Mouse (Mus musculus): ENCODE measurements at regions not wholly inside any gene's neighbourhood (a gene's known extent, or its start where the extent isn't known, plus 50 kb on each side); places are given as distances from the start of the nearest gene placed in this dataset.

- DNase-seq (ENCODE audit: low spot score), result no peak
- no peak overlapping the region for H3K27ac ChIP-seq (ENCODE audit: low read depth, low read length)
- no peaks in the 10 kb centered on the region for H3K9me3 ChIP-seq (ENCODE audit: control insufficient read depth, low read length)
- no peaks in the 10 kb centered on the region for H3K4me1 ChIP-seq (replicated peaks; ENCODE audit: control insufficient read depth, insufficient read depth, low read length)
- no peaks in the 10 kb centered on the region for H3K36me3 ChIP-seq (ENCODE audit: control insufficient read depth, insufficient read depth, low read length)
- no peak overlapping the region for H3K4me3 ChIP-seq (ENCODE audit: low read depth, low read length)
- H3K9ac ChIP-seq (ENCODE audit: low read depth, low read length), result no peak overlapping the region
- no peak for ATAC-seq (ENCODE audit: low FRiP score)
- H3K4me2 ChIP-seq (replicated peaks; ENCODE audit: low read depth, low read length), result no peak overlapping the region
- 62% methylated on average over 19 of the region's 19 CpGs for WGBS
- H3K27me3 ChIP-seq (ENCODE audit: control insufficient read depth, insufficient read depth, low read length), result no peaks in the 10 kb centered on the region
These were observed 227.9 kb downstream of the Emx2 start for GRCm38 (mm10) chr19:59685826-59686717.

GRCm38 (mm10) chr19:59687206-59687605 is 229.0 kb downstream of the Emx2 start:
- H3K9me3 ChIP-seq (ENCODE audit: control insufficient read depth, low read length), result no peaks in the 10 kb centered on the region
- ATAC-seq (ENCODE audit: low FRiP score), result no peak
- H3K27ac ChIP-seq (ENCODE audit: low read depth, low read length), result no peak overlapping the region
- H3K4me2 ChIP-seq (replicated peaks; ENCODE audit: low read depth, low read length), result no peak overlapping the region
- H3K27me3 ChIP-seq (ENCODE audit: control insufficient read depth, insufficient read depth, low read length), result no peaks in the 10 kb centered on the region
- H3K4me3 ChIP-seq (ENCODE audit: low read depth, low read length), result no peak overlapping the region
- H3K36me3 ChIP-seq (ENCODE audit: control insufficient read depth, insufficient read depth, low read length), result no peaks in the 10 kb centered on the region
- WGBS, result 95% methylated on average over 7 of the region's 7 CpGs
- no peak for DNase-seq (ENCODE audit: low spot score)
- no peak overlapping the region for H3K9ac ChIP-seq (ENCODE audit: low read depth, low read length)
- H3K4me1 ChIP-seq (replicated peaks; ENCODE audit: control insufficient read depth, insufficient read depth, low read length), result no peaks in the 10 kb centered on the region

GRCm38 (mm10) chr19:59687681-59688080 is 229.5 kb downstream of the Emx2 start:
- Histone ChIP-seq H3K9ac (ENCODE audit: low read depth, low read length) (no peak overlapping the region), H3K9me3 (ENCODE audit: control insufficient read depth, low read length) (no peaks in the 10 kb centered on the region), H3K4me3 (ENCODE audit: low read depth, low read length) (no peak overlapping the region), H3K27ac (ENCODE audit: low read depth, low read length) (no peak overlapping the region), H3K4me2 (replicated peaks; ENCODE audit: low read depth, low read length) (no peak overlapping the region), H3K36me3 (ENCODE audit: control insufficient read depth, insufficient read depth, low read length) (no peaks in the 10 kb centered on the region), H3K27me3 (ENCODE audit: control insufficient read depth, insufficient read depth, low read length) (no peaks in the 10 kb centered on the region), H3K4me1 (replicated peaks; ENCODE audit: control insufficient read depth, insufficient read depth, low read length) (no peaks in the 10 kb centered on the region)
- ATAC-seq (ENCODE audit: low FRiP score), result no peak
- 91% methylated on average over 1 of the region's 1 CpGs for WGBS
- DNase-seq (ENCODE audit: low spot score), result no peak

- ATAC-seq (ENCODE audit: low FRiP score) (no peak), DNase-seq (ENCODE audit: low spot score) (no peak)
- WGBS, result 80% methylated on average over 15 of the region's 15 CpGs
- Histone ChIP-seq H3K9me3 (ENCODE audit: control insufficient read depth, low read length) (no peaks in the 10 kb centered on the region), H3K27me3 (ENCODE audit: control insufficient read depth, insufficient read depth, low read length) (no peaks in the 10 kb centered on the region), H3K4me2 (replicated peaks; ENCODE audit: low read depth, low read length) (no peak overlapping the region), H3K36me3 (ENCODE audit: control insufficient read depth, insufficient read depth, low read length) (no peaks in the 10 kb centered on the region), H3K4me3 (ENCODE audit: low read depth, low read length) (no peak overlapping the region), H3K9ac (ENCODE audit: low read depth, low read length) (no peak overlapping the region), H3K27ac (ENCODE audit: low read depth, low read length) (no peak overlapping the region), H3K4me1 (replicated peaks; ENCODE audit: control insufficient read depth, insufficient read depth, low read length) (no peaks in the 10 kb centered on the region)
These were observed 233.4 kb downstream of the Emx2 start for GRCm38 (mm10) chr19:59691541-59692096.

GRCm38 (mm10) chr19:59697628-59698027 is 239.5 kb downstream of the Emx2 start:
- whole genome bisulfite sequencing, result 58% methylated on average over 5 of the region's 5 CpGs
- H3K4me2 ChIP-seq (replicated peaks; ENCODE audit: low read depth, low read length), result no peak overlapping the region
- ATAC-seq (ENCODE audit: low FRiP score) (no peak), DNase-seq (ENCODE audit: low spot score) (no peak)
- H3K27me3 ChIP-seq (ENCODE audit: control insufficient read depth, insufficient read depth, low read length), result no peaks in the 10 kb centered on the region
- H3K4me1 ChIP-seq (replicated peaks; ENCODE audit: control insufficient read depth, insufficient read depth, low read length), result no peaks in the 10 kb centered on the region
- no peak overlapping the region for H3K4me3 ChIP-seq (ENCODE audit: low read depth, low read length)
- H3K27ac ChIP-seq (ENCODE audit: low read depth, low read length), result no peak overlapping the region
- H3K9ac ChIP-seq (ENCODE audit: low read depth, low read length), result no peak overlapping the region
- H3K36me3 ChIP-seq (ENCODE audit: control insufficient read depth, insufficient read depth, low read length), result no peaks in the 10 kb centered on the region
- no peaks in the 10 kb centered on the region for H3K9me3 ChIP-seq (ENCODE audit: control insufficient read depth, low read length)

- H3K27ac ChIP-seq (ENCODE audit: low read depth, low read length), result no peak overlapping the region
- H3K4me3 ChIP-seq (ENCODE audit: low read depth, low read length), result no peak overlapping the region
- H3K27me3 ChIP-seq (ENCODE audit: control insufficient read depth, insufficient read depth, low read length), result no peaks in the 10 kb centered on the region
- no peaks in the 10 kb centered on the region for H3K4me1 ChIP-seq (replicated peaks; ENCODE audit: control insufficient read depth, insufficient read depth, low read length)
- H3K9ac ChIP-seq (ENCODE audit: low read depth, low read length), result no peak overlapping the region
- WGBS, result 72% methylated on average over 3 of the region's 3 CpGs
- H3K4me2 ChIP-seq (replicated peaks; ENCODE audit: low read depth, low read length), result no peak overlapping the region
- H3K9me3 ChIP-seq (ENCODE audit: control insufficient read depth, low read length), result no peaks in the 10 kb centered on the region
- no peak for ATAC-seq (ENCODE audit: low FRiP score)
- no peaks in the 10 kb centered on the region for H3K36me3 ChIP-seq (ENCODE audit: control insufficient read depth, insufficient read depth, low read length)
- DNase-seq (ENCODE audit: low spot score), result no peak
These were observed 242.0 kb downstream of the Emx2 start for GRCm38 (mm10) chr19:59700187-59700586.

- no peaks in the 10 kb centered on the region for H3K4me1 ChIP-seq (replicated peaks; ENCODE audit: control insufficient read depth, insufficient read depth, low read length)
- DNase-seq (ENCODE audit: low spot score) (no peak), ATAC-seq (ENCODE audit: low FRiP score) (no peak)
- no peak overlapping the region for H3K27ac ChIP-seq (ENCODE audit: low read depth, low read length)
- no peaks in the 10 kb centered on the region for H3K36me3 ChIP-seq (ENCODE audit: control insufficient read depth, insufficient read depth, low read length)
- no peaks in the 10 kb centered on the region for H3K9me3 ChIP-seq (ENCODE audit: control insufficient read depth, low read length)
- no peak overlapping the region for H3K4me2 ChIP-seq (replicated peaks; ENCODE audit: low read depth, low read length)
- H3K27me3 ChIP-seq (ENCODE audit: control insufficient read depth, insufficient read depth, low read length), result no peaks in the 10 kb centered on the region
- WGBS, result 40% methylated on average over 5 of the region's 5 CpGs
- no peak overlapping the region for H3K9ac ChIP-seq (ENCODE audit: low read depth, low read length)
- no peak overlapping the region for H3K4me3 ChIP-seq (ENCODE audit: low read depth, low read length)
These were observed 236.3 kb downstream of the Rab11fip2 start for GRCm38 (mm10) chr19:59707106-59707505.

- ATAC-seq (ENCODE audit: low FRiP score) (no peak), DNase-seq (ENCODE audit: low spot score) (no peak)
- no peak overlapping the region for H3K4me2 ChIP-seq (replicated peaks; ENCODE audit: low read depth, low read length)
- H3K36me3 ChIP-seq (ENCODE audit: control insufficient read depth, insufficient read depth, low read length), result no peaks in the 10 kb centered on the region
- 57% methylated on average over 2 of the region's 2 CpGs for WGBS
- no peak overlapping the region for H3K27ac ChIP-seq (ENCODE audit: low read depth, low read length)
- H3K4me1 ChIP-seq (replicated peaks; ENCODE audit: control insufficient read depth, insufficient read depth, low read length), result no peaks in the 10 kb centered on the region
- no peak overlapping the region for H3K4me3 ChIP-seq (ENCODE audit: low read depth, low read length)
- H3K9ac ChIP-seq (ENCODE audit: low read depth, low read length), result no peak overlapping the region
- no peaks in the 10 kb centered on the region for H3K27me3 ChIP-seq (ENCODE audit: control insufficient read depth, insufficient read depth, low read length)
- no peaks in the 10 kb centered on the region for H3K9me3 ChIP-seq (ENCODE audit: control insufficient read depth, low read length)
These were observed 234.3 kb downstream of the Rab11fip2 start for GRCm38 (mm10) chr19:59709180-59709579.

GRCm38 (mm10) chr19:59715086-59715485 is 228.4 kb downstream of the Rab11fip2 start:
- no peak for DNase-seq (ENCODE audit: low spot score)
- Histone ChIP-seq H3K27me3 (ENCODE audit: control insufficient read depth, insufficient read depth, low read length) (no peaks in the 10 kb centered on the region), H3K9me3 (ENCODE audit: control insufficient read depth, low read length) (no peaks in the 10 kb centered on the region), H3K4me1 (replicated peaks; ENCODE audit: control insufficient read depth, insufficient read depth, low read length) (no peaks in the 10 kb centered on the region), H3K4me3 (ENCODE audit: low read depth, low read length) (no peak overlapping the region), H3K9ac (ENCODE audit: low read depth, low read length) (no peak overlapping the region), H3K4me2 (replicated peaks; ENCODE audit: low read depth, low read length) (no peak overlapping the region), H3K27ac (ENCODE audit: low read depth, low read length) (no peak overlapping the region), H3K36me3 (ENCODE audit: control insufficient read depth, insufficient read depth, low read length) (no peaks in the 10 kb centered on the region)
- 94% methylated on average over 2 of the region's 2 CpGs for WGBS
- no peak for ATAC-seq (ENCODE audit: low FRiP score)

Measured in hindbrain, embryonic 11.5 days (tissue).